Mouse (Mus musculus): ENCODE results near the gene Egflam. TPM values are rescaled to one million over a fixed set of nuclear protein-coding genes. Genes with fewer than 3 reads are reported as not detected.

The Egflam gene
- total RNA-seq (2021) = 1 to 10 TPM; 8.5 to 9.2 TPM

DNA sequence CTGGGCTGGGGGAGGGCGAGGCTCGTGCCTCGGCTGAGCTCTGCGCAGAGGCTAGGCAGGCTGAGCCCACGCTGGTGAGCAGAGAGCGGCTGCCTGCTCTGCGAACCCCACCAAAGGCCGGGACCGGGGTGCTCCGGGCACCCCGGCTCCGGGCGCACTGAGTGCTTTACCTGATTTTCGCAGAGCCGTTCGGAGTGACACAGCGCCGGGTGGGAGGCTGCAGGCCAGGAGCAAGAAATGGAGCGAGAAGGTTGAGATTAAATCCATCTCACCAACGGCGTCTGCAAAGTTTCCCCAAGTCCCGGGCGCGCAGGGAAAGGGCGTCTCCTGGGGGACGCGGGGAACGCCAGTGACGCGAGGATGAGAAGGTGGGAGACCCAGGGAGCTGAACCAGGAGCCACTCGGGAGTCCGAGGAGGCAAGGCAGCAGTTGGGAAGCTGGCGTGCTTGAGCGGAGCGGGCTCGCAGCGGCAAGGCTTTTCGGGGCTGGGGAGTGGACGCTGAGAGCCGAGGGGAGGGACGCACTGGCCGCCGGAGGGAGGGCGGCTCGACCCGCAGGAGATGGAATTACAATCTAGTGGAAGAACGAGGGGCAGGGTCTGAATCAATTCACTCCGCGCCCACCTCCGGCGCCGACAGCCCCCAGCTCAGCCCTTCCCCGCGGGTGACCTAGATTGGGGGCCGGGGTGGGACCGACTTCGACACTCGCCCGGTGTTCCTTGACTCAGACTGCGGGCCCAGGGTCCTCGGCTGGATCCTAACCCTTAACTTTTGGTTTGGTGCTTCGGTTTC is at the start of gene Egflam:
Egflam (minus strand) TSS at position 578 of the 791 bp plus-strand sequence.
- peak; percentile 13 to 33 for DNase-seq
- intact Hi-C loops (cut with DNase I) = no loop called here

DNA sequence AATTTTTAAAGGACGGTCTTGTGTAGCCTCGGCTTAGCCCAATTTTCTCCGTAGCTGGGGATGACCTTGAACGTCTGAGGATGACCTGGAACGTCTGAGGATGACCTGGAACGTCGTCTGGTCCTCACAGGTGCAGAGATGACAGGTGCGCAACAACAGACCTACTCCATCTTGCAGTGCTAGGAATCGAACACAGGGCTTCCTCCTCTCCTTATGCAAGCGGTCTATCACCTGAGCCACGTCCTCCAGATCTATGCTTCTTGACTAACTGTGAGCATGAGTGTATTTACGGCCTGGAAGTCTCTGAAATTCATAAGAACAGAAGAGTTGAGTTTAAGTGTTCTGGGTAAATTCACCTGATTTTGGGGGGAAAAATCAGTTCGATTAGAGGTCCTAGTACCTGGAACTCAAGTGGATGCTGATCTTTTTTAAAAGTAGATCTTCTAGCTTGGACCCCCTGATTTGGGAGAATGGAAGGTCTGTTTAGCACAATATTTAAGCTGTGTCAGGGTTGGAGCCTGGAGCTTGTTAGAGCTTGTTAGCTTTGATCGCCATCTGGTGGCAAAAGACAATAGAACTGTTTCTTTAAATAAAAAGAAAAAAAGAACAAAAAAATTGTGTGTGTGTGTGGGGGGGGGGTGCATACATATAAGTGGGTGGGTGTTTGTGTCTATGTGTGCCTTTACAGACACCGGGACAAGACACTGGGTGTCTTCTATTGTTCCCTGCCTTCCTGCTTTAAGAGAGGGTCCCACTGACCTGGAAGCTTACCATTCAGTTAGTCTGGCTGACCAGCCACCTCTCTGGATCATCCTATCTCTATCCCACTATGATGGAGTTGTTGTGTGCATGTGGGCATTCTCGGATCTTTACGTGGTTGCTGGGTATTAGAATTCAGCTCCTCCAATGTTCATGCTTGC is 45.5 kb upstream of the Egflam start:
- intact Hi-C loops (cut with DNase I) = loop anchor here (1.0 to 10.0 kb wide), 4 partner anchors 181 to 534 kb away; no protein-coding TSS in a partner anchor
- no peak for DNase-seq

DNA sequence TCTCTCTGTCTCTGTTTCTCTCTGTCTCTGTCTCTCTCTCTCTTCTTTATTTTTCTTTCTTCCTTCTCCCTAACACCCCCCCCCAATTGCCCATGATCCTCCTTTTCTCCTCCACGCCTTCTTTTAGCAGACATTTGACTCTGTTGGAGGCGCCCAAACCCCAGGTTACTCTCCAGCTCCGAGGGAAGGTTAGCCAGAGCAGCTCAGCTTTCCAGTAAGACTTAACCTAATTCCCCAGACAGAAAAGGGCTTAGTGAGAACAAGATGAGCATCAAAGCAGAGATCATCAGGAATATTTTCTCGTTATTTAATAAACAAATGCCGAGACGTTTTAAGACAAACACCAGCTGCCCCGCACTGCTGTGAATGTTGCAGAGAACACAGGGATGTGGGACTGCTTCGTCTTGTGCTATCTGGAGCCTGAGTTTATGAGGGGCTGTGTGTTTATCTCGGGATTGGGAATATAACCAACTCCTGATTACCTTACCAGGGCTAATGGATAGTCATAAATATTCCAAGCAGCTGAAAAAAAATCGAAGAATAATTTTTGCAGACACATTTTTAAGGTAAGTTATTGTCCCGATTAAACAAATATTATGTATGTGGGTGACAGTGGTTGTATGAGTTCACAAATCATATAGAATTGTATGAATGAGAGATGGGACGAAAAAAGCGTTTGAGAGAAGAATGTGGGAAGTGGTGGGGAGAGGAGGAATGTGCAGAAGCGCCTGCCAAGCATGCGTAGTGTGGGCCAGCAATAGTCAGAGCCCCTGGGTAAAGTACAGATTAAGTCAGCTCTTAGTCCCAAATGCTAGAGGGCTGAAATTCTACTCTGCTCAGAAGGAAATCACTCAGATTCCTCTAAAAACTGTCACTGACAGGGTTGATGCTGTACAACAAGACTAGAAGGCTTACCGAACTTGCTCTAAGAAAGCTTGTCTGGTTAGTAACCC is 44.2 kb upstream of the Egflam start:
- intact Hi-C loops (cut with DNase I) = loop anchor here (1.0 to 10.0 kb wide), 4 partner anchors 180 to 533 kb away; no protein-coding TSS in a partner anchor
- no peak for DNase-seq

DNA sequence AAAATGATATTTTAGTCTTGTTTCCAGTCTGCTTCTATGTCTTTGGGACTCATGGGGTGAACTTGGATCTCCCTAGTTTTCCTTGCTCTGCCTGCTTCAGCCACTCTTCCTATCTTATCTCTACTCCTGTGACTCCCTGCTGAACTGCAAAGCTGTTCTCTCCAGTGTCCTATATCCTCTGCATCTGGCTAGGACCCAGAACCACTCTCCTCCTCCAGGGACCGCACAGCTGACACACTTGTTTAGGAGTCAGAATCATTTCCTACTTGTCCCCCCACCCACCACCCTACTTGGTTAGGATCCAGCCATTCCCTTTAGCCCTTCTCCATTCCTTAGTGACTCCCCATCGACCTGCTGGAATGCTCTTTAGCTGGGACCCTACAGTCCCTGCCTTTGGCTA is 26.1 kb upstream of the Egflam start:
- DNase-seq = no peak
- intact Hi-C loops (cut with DNase I) = no loop called here

DNA sequence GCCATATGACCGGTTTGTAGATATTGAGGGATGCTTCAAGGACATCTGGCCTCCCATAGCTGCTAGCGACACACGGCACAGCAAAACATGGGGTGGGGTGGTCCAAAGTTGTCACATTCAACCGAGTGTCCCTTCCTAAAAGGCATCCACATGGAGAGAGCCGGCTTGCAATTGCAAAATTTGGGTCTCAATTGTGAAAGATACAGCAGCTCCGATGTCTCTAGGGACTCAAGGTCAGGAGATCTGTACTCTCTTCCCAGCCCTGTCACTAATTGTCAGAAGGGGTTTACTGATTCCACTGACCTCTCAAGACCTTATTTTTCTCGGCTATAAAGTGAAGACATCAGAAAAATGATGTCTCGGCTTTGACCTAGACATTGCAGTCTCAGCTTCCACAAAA is 6.3 kb upstream of the Egflam start:
- intact Hi-C loops (cut with DNase I) = no loop called here
- DNase-seq = no peak

DNA sequence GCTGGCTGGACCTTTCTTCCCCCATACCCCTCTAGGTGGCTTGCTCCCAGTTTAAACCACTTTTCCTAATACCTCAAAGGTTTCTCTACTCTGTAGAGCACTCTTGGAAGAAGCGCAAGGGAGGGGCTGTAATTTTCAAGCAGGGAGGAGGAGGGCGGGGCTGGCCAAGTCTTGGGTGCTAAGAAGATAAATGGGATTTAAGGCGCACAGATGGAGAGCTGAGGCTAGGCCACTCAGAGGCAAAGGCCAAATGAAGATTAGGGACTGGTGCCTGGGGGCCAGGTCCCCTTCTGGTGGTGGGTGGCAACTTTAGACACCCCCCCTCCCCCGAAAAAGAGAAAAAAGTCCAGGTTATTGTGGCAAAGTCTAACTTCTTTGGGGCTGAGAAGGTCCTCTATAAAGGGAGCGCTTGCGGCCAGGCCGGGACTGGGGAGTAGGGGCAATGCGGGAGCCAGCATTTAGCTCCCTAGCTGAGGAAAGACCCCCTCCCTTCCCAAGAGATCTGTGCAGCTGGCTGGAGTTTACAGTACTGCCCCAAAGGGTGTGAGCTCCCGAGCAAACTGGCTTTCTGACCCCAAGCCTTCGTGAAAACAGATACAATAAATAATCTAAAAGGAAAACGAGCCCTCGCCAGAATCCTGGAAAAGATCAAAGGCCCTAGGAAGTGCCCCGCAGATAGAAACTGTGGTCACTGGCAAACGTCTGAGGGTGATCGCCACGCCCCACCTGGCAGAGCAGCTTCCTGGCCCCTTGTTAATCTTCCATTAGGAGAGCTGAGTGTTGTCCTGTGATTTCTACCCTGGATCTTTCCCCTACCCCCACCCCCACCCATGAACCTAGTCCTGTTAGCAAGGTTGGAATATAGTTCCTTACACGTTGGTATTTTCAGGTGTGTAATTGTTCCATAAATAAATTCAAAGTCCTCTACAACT is 680 bp upstream of the Egflam start:
- DNase-seq = peak in 1 of 2 experiments; percentile 6

DNA sequence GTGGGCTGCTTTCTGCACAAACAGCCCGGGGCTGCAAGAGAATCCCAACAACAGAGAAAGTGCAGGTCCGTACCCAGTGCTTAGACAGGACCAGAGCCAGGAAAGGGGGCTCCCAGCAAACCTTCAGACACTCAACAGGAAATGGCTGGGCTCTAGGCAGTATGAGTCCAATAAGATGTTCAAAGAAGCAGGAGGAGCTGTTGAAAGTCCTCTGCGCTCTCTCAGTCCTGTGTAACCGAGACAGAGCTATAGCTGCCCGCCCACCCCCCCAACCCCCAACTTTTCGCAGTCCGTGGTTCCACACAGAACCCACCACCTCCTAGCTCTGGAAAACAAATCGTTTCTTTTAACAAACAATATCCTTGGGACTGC is 763 bp downstream of the Egflam start:
- intact Hi-C loops (cut with DNase I) = no loop called here

More for the DNA sequence above, 680 bp upstream of the Egflam start:
- intact Hi-C loops (cut with DNase I) = no loop called here

DNA sequence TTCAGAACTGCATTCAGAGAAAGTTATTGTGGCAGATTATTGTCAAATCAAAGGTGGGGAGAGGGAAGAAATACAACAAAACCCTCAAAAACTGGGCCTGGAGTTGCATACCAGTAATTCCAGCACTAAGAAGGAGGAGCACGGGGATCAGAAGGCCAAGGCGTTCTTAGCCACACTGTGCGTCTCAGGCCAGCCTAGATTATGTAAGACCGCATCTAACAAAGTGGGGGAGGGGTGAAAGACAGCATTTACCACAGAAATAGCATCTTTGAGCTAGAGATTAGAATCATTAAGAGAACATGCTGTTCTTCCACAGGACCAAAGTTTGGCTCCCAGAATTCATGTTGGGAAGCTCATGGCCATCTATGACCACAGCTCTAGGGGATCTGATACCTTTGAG is 14.8 kb downstream of the Egflam start:
- DNase-seq = no peak
- intact Hi-C loops (cut with DNase I) = no loop called here

More for the DNA sequence above, 763 bp downstream of the Egflam start:
- DNase-seq = no peak

DNA sequence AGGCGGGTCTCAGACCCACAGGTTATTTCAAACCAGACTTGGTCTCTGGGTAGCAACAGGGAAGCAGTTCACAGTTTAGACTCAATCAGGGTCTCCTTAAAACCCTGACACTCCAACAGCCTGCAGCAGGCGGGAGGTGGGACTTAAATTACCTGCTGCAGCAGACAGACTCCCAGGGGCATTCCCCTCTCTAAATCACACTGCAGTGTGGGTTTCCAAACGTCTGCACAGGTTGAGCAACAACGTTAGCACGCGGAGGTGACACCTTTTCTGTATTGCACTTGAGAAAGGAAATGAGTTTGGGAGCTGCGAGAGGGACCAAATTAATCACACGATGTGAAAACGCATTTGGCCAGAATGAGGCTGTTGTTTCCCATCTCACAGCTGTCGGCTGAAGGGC is 15.7 kb downstream of the Egflam start:
- intact Hi-C loops (cut with DNase I) = no loop called here

DNA sequence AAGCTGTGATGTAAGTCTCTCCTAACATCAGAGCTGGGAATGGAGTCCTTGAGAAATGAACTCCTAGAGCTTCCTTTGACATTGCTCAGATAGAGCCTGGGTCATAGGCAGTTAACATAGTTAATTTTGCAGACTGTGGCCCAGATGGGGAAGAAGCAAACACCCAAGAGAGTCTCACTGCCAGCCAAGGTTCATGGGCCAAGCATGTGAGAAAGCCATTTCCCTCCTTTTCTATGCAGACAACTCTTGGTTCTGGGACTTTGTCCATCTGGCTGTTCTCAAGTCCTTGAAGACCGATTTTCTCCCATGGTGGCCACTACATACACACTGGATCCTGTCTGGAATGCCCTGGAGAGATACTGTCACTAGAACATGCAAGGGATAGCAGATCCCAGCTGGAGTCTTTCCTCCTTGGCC is 45.6 kb downstream of the Egflam start:
- peak; percentile 23 to 28 for DNase-seq

More for the DNA sequence above, 15.7 kb downstream of the Egflam start:
- no peak for DNase-seq

DNA sequence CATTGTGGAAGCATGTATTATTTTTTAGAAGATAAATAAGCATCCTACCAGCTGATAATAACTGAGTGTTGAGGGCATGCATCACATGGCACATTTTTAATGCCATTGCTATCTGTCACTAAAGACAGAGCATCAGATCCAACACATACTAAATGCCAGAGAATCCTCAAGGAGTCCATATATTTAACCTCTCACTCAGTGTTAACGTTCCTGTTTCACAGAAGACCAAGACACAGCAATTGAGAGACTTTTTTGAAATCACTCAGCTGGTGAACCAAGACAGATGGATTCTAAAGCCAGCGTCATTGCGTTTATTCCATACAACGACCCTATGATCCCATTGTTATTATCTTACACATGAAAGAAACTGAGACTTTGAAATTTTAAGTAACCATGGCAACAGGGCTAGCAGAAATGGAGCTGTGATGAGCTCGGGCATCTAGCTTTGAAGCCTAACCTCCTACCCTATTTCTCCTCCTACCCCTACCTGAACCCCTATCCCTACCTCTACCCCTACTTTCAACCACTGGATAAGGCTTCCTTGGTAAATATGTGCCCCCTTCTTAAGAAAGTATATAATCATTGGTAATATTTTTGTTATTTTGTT is 57.4 kb downstream of the Egflam start:
- no peak for DNase-seq
- intact Hi-C loops (cut with DNase I) = no loop called here

More for the DNA sequence above, 45.6 kb downstream of the Egflam start:
- intact Hi-C loops (cut with DNase I) = no loop called here

DNA sequence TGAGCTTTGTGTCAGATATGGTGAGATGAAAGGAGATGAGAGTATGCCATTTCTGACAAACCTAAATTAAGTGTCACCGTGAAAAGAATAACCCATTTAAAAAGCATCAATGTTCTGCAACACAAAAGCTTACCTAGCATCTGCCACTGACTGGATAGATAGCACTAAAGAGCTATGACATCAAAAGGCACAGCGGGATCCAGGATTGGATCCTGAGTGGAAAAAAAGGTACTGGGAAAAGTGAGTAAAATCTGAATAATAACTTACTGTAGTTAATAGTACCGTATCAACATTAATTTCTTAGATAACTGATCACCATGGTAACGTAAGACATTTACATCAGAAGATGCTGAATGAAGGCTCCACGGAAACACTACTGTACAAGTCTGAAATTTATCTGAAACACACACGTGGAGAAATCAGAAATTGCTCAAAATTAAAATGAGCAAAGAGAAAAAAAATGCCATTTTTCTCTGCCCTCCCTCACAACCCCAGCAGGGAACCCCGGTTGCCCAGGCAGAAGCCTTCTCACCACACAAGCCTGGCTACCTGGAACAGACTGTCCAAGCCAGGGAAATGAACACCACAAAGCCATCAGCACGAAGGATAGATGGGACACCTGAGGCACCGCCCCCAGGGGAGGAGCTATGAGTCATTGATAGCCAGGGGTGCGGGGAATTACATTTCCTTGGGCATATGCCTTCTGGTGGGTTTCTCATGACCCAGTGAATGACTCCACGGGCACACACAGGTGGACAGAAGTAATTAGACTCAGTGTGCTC is 63.5 kb downstream of the Egflam start:
- DNase-seq = no peak
- intact Hi-C loops (cut with DNase I) = no loop called here

DNA sequence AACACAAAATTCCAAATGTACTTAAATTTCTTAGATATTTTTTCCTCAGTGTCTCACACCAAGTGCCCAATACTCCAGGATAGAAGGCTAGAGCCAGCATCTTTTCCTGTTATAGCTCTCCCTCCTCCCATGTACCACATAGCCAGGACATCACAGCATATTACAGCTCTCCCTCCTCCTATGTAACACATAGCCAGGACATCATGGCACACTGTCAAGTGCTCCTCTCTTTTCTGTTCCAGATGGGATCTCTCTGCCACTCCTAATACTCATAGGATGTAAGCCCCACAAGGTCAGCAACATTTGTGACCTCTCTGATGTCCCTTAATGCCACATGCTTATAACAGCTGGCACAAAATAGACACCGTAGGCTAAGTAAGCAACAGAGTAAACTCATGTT is 65.3 kb downstream of the Egflam start:
- DNase-seq = no peak
- intact Hi-C loops (cut with DNase I) = no loop called here

DNA sequence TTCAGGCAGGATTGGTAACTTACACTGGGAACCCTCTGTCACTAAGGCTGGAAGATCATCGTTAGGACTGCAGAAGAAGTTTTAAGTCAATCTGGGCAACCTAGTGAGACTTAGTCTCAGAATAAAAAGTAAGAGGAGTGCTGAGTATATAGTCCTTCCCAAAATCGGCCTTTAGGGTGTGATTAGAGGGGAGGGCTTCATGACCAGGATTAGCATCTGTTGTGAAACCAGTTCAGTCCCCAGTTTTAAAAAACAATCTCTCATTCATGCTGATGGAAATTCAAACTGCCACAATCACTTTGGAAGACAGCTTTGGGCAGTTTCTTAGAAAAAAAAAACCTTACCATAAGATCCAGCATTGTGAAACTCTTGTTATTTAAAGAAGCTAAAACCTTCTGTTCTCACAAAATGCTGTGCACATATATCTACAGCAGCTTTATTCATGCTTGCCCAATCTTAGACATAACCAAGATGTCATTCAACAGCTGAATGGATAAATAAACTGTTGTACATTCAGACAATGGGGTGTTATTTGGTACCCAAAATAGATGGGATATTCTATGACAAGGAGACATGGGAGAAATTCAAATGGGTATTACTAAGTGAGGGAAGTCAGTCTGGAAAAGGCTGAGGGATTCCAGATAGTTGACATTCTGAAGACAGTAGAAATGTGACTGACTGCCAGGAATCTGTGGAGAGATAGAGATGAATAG is 75.4 kb downstream of the Egflam start:
- intact Hi-C loops (cut with DNase I) = no loop called here
- no peak for DNase-seq

DNA sequence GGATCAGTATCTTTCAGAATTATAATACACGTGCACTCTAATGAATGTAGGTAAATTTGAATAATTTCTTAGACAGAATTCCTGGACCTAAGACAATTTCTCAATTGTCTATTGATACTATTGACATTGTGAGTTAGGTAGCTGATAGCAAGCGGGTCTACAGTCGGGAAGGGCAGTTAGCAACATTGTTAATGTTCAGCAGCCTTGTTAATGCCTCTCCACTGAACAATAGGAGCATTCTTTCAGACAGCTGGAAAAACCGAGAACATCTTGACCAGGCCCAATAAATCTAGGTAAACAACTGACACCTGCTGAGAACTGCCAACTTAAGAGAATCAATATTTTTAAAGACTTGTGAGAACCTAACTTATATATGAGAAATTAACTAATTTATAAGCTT is 77.3 kb downstream of the Egflam start:
- intact Hi-C loops (cut with DNase I) = no loop called here
- DNase-seq = no peak

DNA sequence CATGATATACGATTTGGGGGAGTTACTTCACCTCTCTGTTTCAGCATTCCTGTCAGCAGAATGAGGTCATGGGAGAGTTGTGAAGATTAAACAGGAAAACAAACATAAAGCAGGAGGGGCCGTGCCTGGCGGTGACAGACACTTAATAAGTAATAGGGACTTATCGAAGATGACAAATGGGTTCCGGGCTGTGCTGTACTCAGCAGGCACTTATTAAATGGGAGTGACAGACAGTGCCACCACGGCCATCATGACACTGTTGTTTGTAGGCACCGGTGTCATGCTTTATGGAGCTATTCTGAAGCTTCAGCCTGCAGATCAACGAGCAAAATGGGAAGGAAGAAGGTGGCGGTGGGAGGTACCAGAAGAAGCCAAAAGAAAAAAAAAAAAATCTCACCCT is 82.7 kb downstream of the Egflam start:
- intact Hi-C loops (cut with DNase I) = no loop called here
- DNase-seq = no peak

DNA sequence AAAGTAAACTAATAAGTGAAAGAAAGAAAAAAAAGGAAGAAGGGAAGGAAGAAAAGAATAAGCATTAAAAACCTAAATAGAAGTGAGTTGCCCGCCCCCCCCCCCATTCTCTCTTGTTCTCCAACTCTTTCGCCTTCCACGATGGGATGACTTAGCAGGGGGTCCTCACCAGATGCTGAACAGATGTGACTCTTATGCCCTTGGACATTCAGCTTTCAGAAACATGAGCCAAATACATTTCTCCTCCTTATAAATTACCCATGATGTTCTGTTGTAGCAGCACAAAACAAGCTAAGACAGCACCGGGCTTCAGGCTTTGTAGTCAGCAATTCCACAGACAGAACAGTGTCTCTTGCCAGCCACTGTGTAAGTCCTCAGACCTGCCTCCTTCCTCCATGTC is 89.5 kb downstream of the Egflam start:
- intact Hi-C loops (cut with DNase I) = no loop called here
- no peak for DNase-seq
